Mouse (Mus musculus) liver, postnatal 0 days (tissue): ENCODE data around the gene Rnf43. TPM values are rescaled to one million over a fixed set of nuclear protein-coding genes. Genes with fewer than 3 reads are reported as not detected.

Experiments
- ATAC-seq: fragments of 200-750 bp; cut with Nextera tagmentation; 2 replicates; pipeline ENCODE4 v1.8.0; 2017; ENCODE audit warnings: mild to moderate bottlenecking, moderate library complexity
- DNase-seq: peaks from one replicate; pipeline ENCODE4 v3.0.0-alpha.2; 2016
- H3K27ac ChIP-seq: fragments of 300-500 bp; sonication (generic); 2 replicates; pipeline ENCODE4 v1.5.1; 2014; ENCODE audit warnings: antibody characterized with exemption, moderate library complexity, mild to moderate bottlenecking, low read depth
- H3K27me3 ChIP-seq: fragments of 300-500 bp; sonication (generic); 2 replicates; pipeline ENCODE4 v1.6.1; 2014; ENCODE audit warnings: low read length, control low read depth, mixed read lengths; ENCODE audit not compliant: insufficient read depth
- H3K36me3 ChIP-seq: fragments of 300-500 bp; sonication (generic); replicated peaks from 2 replicates; pipeline ENCODE4 v1.6.1; 2014; ENCODE audit warnings: mild to moderate bottlenecking, control low read depth, low read length, moderate library complexity, mixed read lengths; ENCODE audit not compliant: insufficient read depth
- H3K4me1 ChIP-seq: fragments of 300-500 bp; sonication (generic); 2 replicates; pipeline ENCODE4 v1.6.1; 2014; ENCODE audit warnings: antibody characterized with exemption, mild to moderate bottlenecking, control low read depth; ENCODE audit not compliant: insufficient read depth
- H3K4me2 ChIP-seq: fragments of 300-500 bp; sonication (generic); 2 replicates; pipeline ENCODE4 v1.6.1; 2014; ENCODE audit warnings: low read depth, mild to moderate bottlenecking, low read length, moderate library complexity, mixed read lengths
- H3K4me3 ChIP-seq: fragments of 300-500 bp; sonication (generic); 2 replicates; pipeline ENCODE4 v1.5.1; 2014; ENCODE audit warnings: low read depth, low read length
- H3K9ac ChIP-seq: fragments of 300-500 bp; sonication (generic); replicated peaks from 2 replicates; pipeline ENCODE4 v1.6.1; 2014; ENCODE audit warnings: mild to moderate bottlenecking, moderate library complexity
- H3K9me3 ChIP-seq: fragments of 300-500 bp; sonication (generic); 2 replicates; pipeline ENCODE4 v1.6.1; 2016; ENCODE audit warnings: mild to moderate bottlenecking, control low read depth, low read length, mixed read lengths
- CTCF ChIP-seq: sonication (generic); IDR thresholded peaks from 2 replicates; pipeline ENCODE4 v1.5.1; 2016; ENCODE audit warnings: antibody characterized with exemption, low read depth
- EP300 ChIP-seq: IDR thresholded peaks from 2 replicates; pipeline ENCODE4 v1.6.1; 2016; ENCODE audit warnings: antibody characterized with exemption, low read depth, mild to moderate bottlenecking
- WGBS: fragments of 180-500 bp; shearing (Covaris S2); extraction: QIAGEN DNeasy Blood & Tissue Kit; methylation state at CpG from one replicate; pipeline ENCODE4 v1.1.7; 2014; ENCODE audit not compliant: insufficient replicate concordance; 5-methylcytosine and 5-hydroxymethylcytosine counted together
- polyA plus RNA-seq: library from polyadenylated mRNA; unstranded; fragments of >200 nt; fragmentation: Nextera tagmentation; extraction: Ambion mirVana; gene quantifications from 2 replicates; pipeline ENCODE4 v1.2.1, GENCODE M21; 2015

Rnf43 gene
- polyA plus RNA-seq, 1 experiment from 2014 or later, result 4.2 TPM

- Histone ChIP-seq H3K27ac (peak overlapping the region; percentile 51), H3K9ac (0 out of 2 replicates have a peak overlapping the region, but pooled peaks have one; percentile 3), H3K4me1 (peaks cover 40% of the 10 kb centered on the region), H3K9me3 (no peaks in the 10 kb centered on the region), H3K4me3 (no peak overlapping the region), H3K4me2 (peak overlapping the region; percentile 64), H3K27me3 (no peaks in the 10 kb centered on the region), H3K36me3 (no peaks in the 10 kb centered on the region)
- DNase-seq (no peak), ATAC-seq (no peak)
- WGBS, result 68% methylated on average over 11 of the region's 11 CpGs
- TF ChIP-seq EP300, result no peak
- TF ChIP-seq CTCF, result no peak
Observed at GRCm38 (mm10) chr11:87688478-87689203, 26.1 kb downstream of the Rnf43 start.

GRCm38 (mm10) chr11:87689402-87689808 lies 26.9 kb downstream of the Rnf43 start:
- Histone ChIP-seq H3K27me3 (no peaks in the 10 kb centered on the region), H3K4me3 (peak overlapping the region; percentile 3; the same call in 1 of the 2 replicates), H3K4me1 (peaks cover 40% of the 10 kb centered on the region), H3K4me2 (peak overlapping the region; percentile 64), H3K9ac (peak overlapping the region; percentile 38; the same call in 1 of the 2 replicates), H3K9me3 (no peaks in the 10 kb centered on the region), H3K27ac (peak overlapping the region; percentile 66), H3K36me3 (no peaks in the 10 kb centered on the region)
- 25% methylated on average over 7 of the region's 7 CpGs for WGBS
- ATAC-seq (peak; percentile 84), DNase-seq (peak; percentile 74)
- TF ChIP-seq CTCF (no peak), EP300 (peak; percentile 63; the same call in 1 of the 2 replicates)

DNA sequence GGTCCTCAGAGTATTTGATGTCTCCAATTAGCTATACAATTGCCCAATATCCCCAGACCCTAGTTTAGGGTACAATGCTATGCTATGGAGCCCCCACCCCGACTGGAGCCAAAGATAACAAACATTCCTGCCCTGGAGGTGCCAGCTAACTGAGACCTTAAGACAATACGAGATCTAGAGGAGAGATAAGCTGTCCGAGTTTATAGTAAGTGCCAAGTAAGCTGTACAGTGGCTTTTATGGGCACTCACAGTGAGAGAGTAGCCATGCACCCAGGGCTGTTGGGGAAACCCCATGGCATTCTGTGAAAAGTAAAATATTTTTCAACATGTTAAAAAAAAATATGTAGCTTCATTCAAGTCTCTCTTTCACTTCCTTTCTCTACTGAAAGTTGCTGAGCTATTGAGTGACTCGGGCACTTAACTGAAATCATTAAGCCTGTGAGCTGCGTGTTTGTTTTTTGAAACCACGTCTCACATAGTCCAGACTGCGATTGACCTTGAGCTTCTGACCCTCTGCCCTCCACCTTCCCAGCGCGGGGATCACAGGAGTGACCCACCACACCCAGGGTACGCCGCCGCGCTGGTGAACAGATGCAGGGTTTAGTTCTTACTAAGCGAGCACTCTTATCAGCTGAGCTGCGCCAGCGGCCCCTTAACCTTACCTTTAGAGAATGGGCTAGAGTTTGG lies 27.7 kb downstream of the Rnf43 start:
- DNase-seq, result peak; percentile 62
- Histone ChIP-seq H3K9ac (peak overlapping the region; percentile 32; the same call in 1 of the 2 replicates), H3K9me3 (no peaks in the 10 kb centered on the region), H3K4me3 (peak overlapping the region; percentile 3), H3K36me3 (no peaks in the 10 kb centered on the region), H3K4me1 (peaks cover 37% of the 10 kb centered on the region), H3K27ac (peak overlapping the region; percentile 66), H3K27me3 (no peaks in the 10 kb centered on the region), H3K4me2 (peak overlapping the region; percentile 64)
- ATAC-seq, result peak; percentile 60
- no peak for TF ChIP-seq CTCF
- 0 out of 2 replicates have a peak, but pooled peaks have one; percentile 18 for TF ChIP-seq EP300
- 30% methylated on average over 16 of the region's 16 CpGs for WGBS

DNA sequence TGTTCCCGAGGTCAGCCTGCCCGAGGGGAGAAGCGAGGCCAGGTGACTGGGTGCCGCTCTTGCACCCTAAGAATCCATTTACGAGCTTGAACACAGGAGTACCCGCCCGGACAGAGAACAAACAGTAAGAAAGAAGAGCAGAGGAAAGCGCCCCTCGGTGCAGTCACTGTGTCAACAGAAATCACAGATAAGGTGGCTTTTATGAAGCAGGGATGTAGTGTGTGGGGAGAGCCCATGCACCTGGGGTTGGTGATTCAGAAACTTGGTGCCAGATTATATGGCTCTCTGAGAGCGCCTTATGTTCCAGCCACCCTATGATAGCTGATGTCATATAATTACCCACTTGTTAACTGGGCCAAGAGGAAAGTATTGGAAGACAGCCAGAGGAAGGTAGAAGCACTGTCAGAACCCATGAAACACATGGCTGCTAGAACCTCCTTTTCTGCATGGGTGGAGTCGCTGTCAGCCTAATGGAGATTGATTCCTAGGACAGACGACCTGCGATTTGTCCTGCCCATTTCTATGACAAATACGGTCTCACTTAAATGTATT lies 34.7 kb downstream of the Rnf43 start:
- H3K4me2 ChIP-seq, result no peak overlapping the region
- H3K4me1 ChIP-seq, result peaks cover 30% of the 10 kb centered on the region
- H3K27ac ChIP-seq, result 0 out of 2 replicates have a peak overlapping the region, but pooled peaks have one; percentile 25
- ATAC-seq (peak; percentile 40), DNase-seq (no peak)
- H3K9ac ChIP-seq, result no peak overlapping the region
- H3K36me3 ChIP-seq, result no peaks in the 10 kb centered on the region
- no peaks in the 10 kb centered on the region for H3K9me3 ChIP-seq
- H3K27me3 ChIP-seq, result no peaks in the 10 kb centered on the region
- no peak for TF ChIP-seq CTCF
- TF ChIP-seq EP300, result no peak
- WGBS, result 60% methylated on average over 14 of the region's 14 CpGs
- no peak overlapping the region for H3K4me3 ChIP-seq

DNA sequence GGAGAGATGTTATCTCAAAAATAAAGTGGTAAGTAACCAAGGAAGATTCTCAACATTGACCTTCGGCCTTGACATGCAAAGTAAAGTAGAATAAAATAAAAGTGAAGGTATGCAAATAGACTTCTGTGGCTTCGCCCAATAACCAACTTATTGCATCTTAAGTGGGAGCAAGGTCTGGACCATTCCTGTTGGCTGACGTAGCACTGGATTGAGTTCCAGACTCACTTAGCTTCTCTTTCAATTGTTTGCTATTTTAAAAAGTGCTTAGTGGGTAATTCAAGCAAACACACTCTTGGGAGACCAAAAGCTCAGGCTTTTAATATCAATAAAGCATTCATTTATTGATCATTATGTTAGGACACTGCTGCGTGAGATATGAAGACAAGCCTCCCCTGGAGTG lies 35.6 kb downstream of the Rnf43 start:
- no peak overlapping the region for H3K4me2 ChIP-seq
- peaks cover 38% of the 10 kb centered on the region for H3K4me1 ChIP-seq
- H3K27me3 ChIP-seq, result no peaks in the 10 kb centered on the region
- H3K9ac ChIP-seq, result no peak overlapping the region
- 79% methylated on average over 4 of the region's 4 CpGs for WGBS
- DNase-seq, result no peak
- H3K4me3 ChIP-seq, result no peak overlapping the region
- H3K27ac ChIP-seq, result no peak overlapping the region
- H3K9me3 ChIP-seq, result no peaks in the 10 kb centered on the region
- H3K36me3 ChIP-seq, result no peaks in the 10 kb centered on the region
- TF ChIP-seq CTCF, result no peak
- TF ChIP-seq EP300, result no peak
- ATAC-seq, result no peak

- ATAC-seq (peak; percentile 75), DNase-seq (peak; percentile 47)
- Histone ChIP-seq H3K27me3 (no peaks in the 10 kb centered on the region), H3K27ac (peak overlapping the region; percentile 73), H3K9ac (no peak overlapping the region), H3K36me3 (no peaks in the 10 kb centered on the region), H3K4me3 (no peak overlapping the region), H3K4me1 (peaks cover 52% of the 10 kb centered on the region), H3K9me3 (no peaks in the 10 kb centered on the region), H3K4me2 (peak overlapping the region; percentile 22; the same call in 1 of the 2 replicates)
- WGBS, result 51% methylated on average over 6 of the region's 6 CpGs
- TF ChIP-seq EP300, result 0 out of 2 replicates have a peak, but pooled peaks have one; percentile 32
- TF ChIP-seq CTCF, result no peak
Observed at GRCm38 (mm10) chr11:87701108-87701507, 38.6 kb downstream of the Rnf43 start.
